Mouse (Mus musculus) right cerebral cortex, adult 18-20 months (tissue): ENCODE results near the gene Camk1d.
"Not testable (repeated sequence)": the region's sequence is repeated elsewhere in the genome, so short reads cannot be mapped to it uniquely, and the experiment has no call there.

Source experiments
- DNase-seq: peaks from one replicate; pipeline ENCODE4 v3.0.0; 2022; ENCODE audit warnings: mixed read lengths

Camk1d gene

DNA sequence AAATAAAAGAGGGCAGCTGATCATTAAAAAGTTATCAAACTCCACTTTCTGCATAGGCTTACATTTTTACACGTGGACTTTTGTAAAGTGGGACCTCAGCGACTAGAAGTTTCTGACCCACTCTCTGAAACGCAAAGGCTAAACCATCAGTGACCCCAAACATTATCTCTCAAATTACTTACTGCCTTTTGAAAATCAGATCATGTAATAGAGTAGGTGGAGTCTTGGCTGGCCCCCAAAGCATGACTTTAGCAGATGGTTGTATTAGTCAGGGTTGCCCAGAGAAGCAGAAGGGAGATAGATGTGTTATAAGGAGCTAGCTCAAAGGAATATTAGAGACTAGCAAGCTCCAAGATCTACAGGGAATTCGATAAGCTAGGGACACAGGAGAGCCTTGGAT lies 103.8 kb downstream of the Camk1d start:
- DNase-seq = no peak

DNA sequence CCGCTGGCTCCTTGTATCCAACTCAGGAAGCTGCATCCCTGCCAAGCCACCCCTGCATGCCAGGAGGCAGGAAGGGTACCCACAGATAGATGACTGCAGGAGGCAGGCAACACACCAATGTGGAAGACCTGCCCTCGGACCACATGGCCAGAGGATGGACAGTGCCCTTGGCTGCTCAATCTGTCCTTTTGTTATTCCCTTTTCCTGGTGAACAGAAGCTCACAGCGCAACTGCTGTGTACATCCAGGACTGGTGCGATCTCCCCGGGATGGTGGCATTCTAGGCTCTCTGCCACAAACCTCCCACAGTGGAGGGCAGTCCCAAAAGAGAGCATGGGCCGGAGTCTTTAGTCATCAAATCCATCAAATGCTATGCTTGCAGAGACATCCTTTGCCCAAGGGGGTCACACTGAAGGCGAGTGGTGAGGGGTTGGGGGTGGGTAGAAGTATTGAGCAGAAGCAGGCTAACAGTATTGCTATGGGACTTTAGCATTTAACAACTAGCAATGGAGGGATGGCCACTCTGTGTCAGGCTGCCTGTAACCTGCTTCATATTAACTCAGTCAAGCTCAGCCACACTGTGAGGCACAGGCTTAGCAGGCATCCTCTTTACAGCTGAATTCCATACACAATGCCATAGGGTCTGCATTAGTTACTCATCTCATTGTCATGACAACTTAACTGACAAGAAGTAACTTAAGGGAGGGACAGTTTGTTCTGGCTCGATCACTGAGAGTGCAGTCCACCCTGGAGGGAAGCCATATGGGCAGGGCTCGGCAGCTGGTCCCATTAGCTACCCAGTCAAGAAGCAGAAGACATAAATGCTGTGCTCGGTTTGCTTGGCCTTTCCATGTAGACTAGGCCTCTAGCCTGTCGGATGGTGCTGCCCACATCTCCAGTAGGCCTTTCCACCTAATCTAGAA lies 106.1 kb downstream of the Camk1d start:
- DNase-seq = peak; percentile 56

DNA sequence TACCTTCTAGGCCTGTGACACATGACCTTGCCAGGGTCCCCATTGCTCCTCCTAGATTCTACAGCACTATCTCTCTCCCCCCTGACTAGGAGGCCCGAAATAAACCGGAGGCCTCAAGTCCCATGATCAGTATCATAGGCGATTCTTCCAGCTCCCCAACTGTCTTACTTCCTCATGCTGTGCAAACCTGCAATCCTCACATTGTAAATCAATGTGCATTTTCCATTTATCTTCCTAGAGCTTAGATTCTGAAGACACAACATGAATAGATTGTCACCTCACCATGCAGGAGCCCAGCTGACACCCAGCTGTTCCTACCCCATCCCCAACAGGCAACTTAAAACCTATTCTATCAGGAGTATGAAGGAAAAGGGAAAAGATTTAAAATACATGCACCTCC lies 108.5 kb downstream of the Camk1d start:
- DNase-seq = no peak

DNA sequence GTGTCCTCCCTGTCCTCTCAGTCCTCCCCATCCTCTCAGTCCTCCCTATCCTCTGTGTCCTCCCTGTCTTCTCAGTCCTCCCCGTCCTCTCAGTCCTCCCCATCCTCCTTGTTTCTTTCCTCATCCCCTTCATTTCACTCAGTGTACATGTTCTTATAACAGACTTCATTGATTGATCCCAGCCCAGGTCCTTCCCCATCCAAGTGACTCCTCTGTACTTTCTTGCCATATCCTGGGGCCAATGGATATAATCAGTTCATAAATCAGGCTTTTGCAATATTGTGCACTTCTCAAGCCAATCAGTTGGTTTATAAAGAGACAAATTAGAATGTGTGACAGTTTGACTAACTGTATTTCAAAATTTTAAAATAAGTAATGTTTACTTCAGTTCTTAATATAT lies 112.3 kb downstream of the Camk1d start:
- DNase-seq = no peak

DNA sequence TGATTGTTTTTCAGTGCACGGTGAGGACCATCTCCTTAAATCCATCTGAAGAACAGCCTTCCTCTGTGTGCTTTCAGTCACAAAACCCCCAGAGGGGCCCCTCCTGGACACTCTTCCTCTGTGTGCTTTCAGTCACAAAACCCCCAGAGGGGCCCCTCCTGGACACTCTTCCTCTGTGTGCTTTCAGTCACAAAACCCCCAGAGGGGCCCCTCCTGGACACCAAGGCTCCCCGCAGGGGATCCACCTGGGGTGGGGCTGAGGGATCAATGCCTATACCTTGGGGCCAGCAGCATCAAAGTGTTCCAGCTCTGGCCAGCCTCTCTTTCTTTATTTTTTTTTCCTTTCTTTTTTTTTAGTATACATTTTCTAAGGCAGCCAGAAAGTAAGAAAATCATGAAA lies 113.1 kb downstream of the Camk1d start:
- not testable (repeated sequence) for DNase-seq

DNA sequence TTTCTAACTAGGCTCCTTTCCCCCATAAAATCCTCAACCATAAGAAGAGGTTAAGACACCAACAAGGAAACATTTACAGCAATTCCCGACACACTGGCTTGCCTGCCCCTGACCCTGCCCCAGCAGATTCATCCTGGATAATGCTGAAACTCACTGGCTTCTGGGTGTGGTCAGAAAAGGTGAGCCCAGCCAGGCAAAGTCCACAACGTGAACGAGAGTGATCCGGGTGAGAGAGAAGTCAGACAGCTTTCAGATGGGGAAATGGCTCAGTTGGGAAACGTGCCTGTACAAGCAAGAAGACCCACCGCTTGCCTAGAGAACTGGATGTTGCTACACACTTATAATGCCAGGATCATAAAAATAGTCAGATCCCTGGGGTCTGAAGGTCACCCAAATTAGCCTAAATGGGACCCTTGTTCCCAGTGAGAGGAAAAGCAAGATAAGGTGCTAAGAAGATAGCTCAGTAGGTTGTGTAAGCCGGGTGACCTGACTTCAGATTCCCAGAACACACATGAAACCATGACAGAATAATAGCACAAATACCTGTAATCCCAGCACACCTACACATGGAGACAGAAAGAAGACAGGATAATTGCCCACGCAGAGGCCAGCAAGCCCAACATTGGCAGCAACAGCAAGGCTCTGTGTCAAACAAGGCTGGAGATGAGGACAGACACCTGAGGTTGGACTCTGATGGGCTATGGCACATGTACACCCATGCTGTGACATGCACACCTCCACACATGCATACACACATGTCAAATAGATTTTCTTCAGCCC lies 113.9 kb downstream of the Camk1d start:
- DNase-seq = no peak

DNA sequence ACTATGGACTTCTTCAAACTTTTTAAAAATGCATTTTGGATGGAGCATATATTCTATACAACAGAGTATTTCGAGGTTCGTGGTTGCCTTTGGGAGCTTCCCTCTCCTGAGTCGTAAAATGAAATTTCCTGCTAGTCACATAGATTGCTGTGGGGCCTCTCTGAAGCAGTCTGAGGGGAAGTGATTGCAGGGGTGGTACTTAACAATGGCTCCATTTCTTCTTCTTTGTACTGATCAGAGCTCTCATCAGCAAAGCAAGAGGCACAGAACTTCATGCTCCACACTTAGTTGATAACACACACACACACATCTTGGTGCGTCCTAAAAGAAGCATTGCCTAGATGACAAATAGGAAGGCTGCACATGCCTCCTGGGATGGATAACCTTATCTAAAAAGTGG lies 114.6 kb downstream of the Camk1d start:
- no peak for DNase-seq

DNA sequence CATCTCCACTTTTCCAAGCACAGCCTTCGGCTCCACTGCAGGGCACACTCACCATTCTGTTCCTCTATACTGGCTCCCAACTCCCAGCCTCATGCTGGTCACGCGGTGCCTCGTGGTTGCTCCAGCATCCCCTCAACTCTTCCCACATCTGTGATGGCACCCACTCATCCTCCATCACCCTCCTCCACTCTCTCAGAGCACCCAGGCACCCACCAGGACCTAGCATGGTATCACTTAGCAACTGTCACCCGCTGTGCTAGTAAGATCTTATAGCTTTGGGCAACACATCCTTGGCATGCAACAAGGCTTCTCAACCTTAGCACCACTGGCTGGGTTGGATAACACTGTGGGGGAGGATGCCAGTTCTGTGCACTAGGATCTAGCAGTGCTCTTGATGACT lies 115.8 kb downstream of the Camk1d start:
- DNase-seq = peak; percentile 58

DNA sequence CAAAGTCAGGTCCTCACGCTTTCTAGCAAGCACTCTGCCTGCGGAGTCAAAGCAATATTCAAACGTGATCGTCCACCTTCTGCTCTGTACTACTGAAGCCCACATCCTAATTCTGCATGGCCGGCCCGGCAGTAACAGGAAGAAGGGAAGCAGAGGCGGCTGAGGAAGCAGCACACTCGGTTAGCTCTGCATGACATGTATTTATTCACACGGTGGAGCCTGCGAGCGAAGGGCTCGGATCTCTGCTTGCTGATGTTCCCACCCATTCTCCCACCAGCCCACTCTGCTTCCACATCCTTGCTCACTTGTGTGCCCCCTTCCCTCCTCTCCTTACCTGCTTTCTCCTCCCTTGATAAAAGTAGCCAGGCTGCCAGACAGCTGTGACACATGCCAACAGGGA lies 117.4 kb downstream of the Camk1d start:
- peak; percentile 48 for DNase-seq

DNA sequence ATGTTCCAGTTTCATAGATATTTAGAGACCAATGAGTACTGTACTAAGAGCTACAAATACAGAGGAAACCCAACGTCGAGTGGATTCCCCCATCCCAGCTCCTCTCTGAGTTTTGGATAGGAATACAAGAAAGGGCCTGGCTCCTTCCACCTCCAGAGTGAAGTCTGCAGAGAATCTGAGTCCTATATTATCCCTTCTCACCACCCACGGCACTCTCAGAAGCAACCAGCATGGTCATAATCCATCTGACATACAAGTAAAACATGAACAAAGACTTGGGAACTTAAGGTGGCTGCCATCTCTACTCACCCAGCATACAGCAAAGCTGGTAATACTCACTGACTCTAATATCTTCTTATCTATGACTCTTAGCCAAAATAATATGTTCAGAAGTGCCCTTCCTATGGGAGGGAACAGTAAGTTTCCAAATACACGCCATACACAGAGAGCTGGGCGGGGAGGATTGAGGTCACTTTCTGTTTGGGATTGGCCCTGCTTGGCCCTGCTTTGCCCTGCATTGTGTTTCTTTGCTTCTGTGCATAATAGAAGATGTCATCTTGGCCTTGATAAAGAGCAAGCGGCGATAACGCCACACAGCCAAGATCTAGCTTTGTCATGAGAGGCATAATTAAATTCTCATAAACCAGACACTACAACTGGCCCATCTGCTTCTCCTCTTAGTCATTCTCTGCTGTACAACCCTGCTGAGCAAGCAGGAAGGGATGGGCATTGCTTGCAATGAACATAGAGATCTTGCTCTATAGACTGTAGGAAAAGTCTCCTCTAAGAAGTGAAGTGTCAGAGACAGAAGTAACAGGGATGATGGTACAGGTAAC lies 118.7 kb downstream of the Camk1d start:
- peak; percentile 43 for DNase-seq

DNA sequence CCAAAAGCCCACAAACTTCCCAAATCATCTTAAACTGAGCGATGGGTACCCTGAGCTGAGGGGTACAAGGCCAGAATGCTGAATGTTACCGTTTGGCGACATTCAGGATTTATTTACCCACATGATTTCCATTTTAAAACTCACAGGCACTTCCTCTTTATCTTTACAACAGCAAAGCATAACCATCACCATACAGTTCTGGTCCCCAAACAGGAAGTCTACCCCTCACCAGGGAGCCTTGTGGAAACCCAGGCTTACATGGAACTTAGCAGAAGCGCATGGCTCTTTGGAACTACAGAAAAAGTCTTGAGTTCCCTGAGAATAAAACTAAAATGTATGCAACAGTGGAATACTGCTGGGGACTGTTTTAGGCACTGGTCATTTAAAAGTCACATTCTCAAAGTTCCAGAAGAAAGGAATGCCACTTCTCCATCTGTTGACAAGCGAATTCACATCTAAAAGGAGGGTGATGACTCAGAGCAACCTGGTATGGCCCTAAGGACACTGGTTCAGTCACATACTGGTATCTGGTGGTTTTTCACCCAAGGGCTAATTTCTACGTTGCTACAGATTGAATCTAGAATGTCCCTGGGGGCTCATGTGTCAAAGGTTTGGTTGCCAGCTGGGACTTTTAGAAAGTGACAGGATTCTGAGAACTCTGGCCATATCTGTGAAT lies 121.7 kb downstream of the Camk1d start:
- DNase-seq = no peak

DNA sequence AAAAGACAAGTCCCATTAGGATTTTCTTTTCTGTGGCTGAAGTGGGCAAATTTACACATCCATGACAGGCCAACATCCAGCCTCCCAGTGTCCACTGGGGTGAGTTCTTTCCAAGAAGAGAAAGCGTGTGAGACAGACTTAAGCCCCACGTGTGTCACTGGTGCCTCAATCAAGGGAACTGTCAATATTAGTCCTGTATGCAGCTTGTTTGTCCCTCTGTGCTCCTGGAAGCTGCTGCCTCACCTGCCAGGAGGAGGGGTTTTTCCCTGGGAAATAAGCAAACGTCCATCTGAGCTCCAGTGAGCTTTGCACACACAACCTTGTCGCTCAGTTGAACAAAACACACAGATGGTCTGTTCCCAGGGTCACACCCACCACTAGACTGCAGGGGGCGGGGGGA lies 124.2 kb downstream of the Camk1d start:
- DNase-seq = no peak

DNA sequence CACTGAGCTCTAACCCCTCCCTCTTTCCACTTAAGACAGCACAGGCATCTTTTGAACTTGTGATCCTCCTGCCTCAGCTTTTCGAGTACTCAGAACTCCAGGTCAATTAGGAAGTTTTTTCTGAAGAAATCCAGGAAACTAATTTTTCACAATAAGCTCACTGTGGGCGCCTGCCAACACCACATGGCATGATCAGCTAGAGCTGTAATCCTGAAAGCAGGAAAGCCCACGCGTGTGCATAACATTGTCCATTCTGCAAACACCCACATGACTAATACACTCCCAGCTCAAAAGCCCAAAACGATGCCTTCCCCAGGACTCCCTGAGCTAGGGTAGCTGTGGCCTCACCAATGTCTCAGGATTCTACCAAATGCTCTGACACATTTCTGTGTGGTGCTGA lies 125.2 kb downstream of the Camk1d start:
- peak; percentile 53 for DNase-seq

DNA sequence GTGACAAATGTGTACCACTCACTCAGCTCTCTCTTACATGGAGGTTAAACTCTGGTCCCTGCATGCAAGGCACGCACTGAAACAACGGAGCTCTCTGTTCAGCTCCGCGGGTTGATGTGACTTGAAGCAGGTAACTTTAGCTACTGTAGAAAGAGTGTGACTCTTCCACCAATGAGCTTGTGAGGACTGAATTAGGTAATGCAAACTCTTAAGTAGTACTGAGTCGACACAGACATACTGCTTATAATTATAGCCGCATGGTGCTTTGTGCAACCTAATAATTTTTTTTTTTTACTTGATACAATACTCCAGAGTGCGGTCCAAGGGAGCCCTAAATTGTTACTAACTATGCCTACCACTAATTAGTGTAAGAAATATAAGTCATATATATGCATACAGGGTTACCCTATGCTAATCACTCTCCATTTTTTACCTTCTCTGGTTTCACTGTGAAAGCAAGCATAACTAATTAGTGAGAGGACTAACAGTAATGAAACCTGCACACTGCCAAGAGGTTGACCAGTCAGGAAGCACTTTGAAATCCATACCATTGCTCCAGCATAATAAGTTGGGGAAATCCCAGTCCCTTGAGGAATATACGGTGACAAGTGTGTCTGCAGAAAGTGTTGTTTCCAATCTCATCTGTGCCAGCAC lies 125.9 kb downstream of the Camk1d start:
- no peak for DNase-seq

DNA sequence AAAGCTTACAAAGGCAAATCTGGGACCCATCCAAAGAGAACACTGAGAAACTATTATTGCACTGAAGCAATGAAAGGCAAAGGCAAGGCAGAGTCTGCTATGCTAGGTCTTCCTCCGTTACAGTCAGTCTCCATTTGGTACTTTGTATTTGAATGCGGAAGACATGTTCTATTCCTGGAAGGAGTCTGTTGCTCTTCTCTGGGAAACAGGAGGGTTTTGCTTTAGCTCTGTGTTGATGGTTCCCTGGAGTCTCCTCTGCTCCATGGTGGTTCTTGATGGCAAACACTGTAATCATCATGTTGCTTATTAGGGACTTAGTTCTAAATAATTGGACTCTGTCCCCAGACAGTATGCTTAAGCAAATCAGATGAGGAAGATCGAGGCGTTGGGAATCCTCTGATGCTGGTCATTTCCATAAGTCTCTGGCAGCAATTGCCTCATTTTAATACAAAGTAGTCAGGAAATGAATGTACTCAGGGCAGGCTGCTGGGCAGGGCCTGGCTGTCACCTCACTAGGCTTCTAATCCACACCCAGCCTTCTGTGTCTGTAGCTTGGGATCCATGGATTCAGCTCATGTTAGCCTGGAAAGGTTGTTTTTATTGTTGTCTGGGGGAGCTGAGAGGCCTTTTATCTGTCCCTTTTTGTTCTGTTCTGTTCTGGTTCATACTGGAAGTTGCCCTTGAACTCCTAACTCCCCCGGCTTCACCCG lies 129.8 kb downstream of the Camk1d start:
- no peak for DNase-seq

DNA sequence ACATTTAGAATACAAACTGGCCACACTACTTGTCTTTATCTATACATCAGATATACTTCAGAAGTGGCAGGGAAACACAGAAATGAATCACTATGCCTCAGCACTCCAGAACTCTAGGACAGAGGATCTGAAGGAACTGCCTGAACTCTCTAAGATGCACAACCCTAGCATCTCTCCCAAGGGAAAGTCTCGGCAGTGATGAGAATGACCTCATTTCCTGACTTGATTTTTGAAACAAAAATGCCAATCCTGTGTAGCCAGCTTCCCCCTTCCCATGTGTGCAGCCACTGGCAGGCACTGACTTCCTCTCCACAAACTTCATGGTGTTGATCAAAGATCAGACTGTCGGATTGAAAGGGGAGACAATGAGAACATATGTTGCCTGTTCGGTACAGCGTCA lies 134.9 kb downstream of the Camk1d start:
- no peak for DNase-seq

DNA sequence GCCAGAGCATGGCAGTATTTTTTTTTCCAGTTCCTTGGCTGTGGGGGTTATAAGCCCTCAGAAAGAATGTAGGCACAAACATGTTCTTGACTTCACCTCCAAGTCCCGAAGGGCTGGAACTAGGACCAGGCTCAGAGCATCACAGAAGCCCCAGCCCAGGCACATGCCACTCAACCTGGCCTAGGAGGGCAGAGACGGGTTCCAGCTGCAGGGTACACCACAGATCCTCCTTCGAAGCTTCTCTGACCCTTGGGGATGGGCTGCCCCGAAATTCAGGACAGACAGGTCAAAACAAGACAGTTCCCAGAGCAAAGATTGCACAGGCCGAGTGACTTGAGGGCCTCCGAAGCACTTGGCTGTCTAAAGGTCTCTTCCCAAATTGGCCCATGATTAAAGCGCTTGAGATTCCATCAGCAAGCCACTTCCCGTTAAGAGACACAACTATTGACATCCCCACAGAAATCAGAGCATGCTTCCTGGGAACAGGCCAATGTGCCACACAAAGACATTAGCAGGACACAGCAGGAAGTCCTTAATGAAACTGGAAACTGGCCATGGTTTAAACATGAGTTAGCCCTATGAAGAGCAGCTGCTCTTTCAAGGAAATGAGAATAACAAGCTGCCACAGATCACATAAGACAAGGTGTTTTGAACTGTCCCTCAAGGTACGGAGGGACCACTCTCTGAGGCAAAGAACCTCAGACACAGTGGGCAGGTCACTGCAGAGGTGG lies 136.8 kb downstream of the Camk1d start:
- no peak for DNase-seq

DNA sequence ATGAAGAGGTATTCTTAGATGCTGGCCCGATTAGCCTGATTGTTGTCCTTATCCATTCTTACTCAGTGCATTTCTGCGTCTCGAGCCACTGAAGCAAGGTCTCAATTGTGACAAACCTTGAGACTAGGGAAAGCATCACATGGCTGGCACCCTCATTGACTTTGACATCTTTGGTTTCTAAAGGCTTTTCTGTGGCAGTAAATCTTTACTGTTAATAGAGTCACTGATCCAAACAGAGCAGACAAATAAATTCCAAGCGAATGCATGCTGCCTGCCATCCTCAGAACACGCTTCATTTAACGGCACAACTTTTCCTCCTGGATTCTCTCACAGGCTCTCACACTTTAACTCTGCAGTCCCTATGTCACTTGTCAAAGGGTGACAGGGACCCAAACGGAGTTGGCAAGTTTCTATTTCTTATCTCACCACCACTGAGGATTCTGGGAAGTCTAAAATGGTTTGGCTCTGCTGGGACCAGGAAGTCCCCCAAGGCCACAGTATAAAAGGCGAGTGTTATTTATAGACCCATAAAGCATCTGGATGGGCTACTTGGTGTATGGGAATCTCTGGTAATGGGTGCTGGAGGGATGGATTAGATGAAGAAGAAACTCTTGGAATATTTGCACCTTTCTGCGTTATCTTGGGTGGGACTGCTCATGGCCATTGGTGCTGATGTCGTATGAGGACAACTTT lies 141.9 kb downstream of the Camk1d start:
- no peak for DNase-seq

DNA sequence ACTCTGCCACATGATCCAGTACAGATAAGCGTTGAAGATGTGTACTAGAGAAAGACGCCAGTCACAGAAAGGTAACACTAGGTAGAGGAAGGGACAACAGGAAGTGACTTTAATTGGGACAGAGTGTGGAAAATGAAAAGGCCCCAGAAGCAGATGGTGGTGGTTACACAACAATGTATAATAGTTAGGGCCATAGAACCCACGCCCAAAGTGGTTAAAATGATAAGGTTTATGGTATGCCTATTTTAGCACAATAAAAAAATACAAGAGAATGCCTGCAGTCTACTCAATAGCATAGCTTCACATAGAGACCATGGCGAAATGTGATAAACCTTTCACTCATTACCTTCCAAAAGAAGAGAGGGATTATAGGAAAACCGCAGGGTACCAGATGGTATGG lies 147.7 kb downstream of the Camk1d start:
- no peak for DNase-seq

DNA sequence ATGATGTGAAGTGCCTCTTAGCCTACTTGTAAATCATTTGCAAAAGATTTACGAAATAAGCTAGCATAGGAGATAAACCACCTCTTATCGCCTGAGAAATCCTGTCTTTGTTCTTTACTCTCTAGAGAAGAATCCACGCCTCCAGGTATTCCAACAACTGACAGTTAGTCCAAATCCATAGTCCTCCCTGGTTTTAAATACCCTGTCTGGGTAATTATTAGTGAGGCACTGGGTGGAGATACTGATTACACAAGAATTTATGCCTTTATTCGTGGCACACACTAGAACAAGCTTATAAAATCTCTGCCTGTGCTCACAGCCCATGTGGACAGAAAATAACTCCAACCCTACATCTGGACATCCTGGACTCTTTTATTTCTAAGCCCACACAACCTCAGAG lies 150.6 kb downstream of the Camk1d start:
- no peak for DNase-seq
